Mouse (Mus musculus) heart, embryonic 10.5 days (tissue): ENCODE measurements at regions not wholly inside any gene's neighbourhood (a gene's known extent, or its start where the extent isn't known, plus 50 kb on each side); places are given as distances from the start of the nearest gene placed in this dataset.
A peak's percentile ranks its signal among the peaks of the same experiment; 100 is the strongest.

Source experiments
- DNase-seq: peaks from one replicate; pipeline ENCODE4 v3.0.0-alpha.2; 2017; ENCODE audit warnings: low spot score
- H3K27ac ChIP-seq: fragments of 300-500 bp; sonication (generic); 2 replicates; pipeline ENCODE4 v1.5.1; 2016; ENCODE audit warnings: mild to moderate bottlenecking
- H3K27me3 ChIP-seq: fragments of 300-500 bp; sonication (generic); 2 replicates; pipeline ENCODE4 v1.6.1; 2016; ENCODE audit warnings: mild to moderate bottlenecking; ENCODE audit not compliant: poor library complexity, insufficient read depth, severe bottlenecking
- H3K36me3 ChIP-seq: fragments of 300-500 bp; sonication (generic); 2 replicates; pipeline ENCODE4 v1.6.1; 2016; ENCODE audit warnings: mild to moderate bottlenecking, moderate library complexity
- H3K4me1 ChIP-seq: fragments of 300-500 bp; sonication (generic); 2 replicates; pipeline ENCODE4 v1.6.1; 2016; ENCODE audit warnings: mild to moderate bottlenecking
- H3K4me3 ChIP-seq: fragments of 300-500 bp; sonication (generic); 2 replicates; pipeline ENCODE4 v1.5.1; 2016; ENCODE audit warnings: mild to moderate bottlenecking, moderate library complexity
- H3K9me3 ChIP-seq: fragments of 300-500 bp; sonication (generic); 2 replicates; pipeline ENCODE4 v1.6.1; 2016; ENCODE audit warnings: mild to moderate bottlenecking, moderate library complexity
- WGBS: fragments of 180-500 bp; shearing (Covaris S2); methylation state at CpG from one replicate; pipeline ENCODE4 v1.1.7; 2016; 5-methylcytosine and 5-hydroxymethylcytosine counted together

- Histone ChIP-seq H3K4me1 (peaks cover 45% of the 10 kb centered on the region), H3K27me3 (no peaks in the 10 kb centered on the region), H3K36me3 (no peaks in the 10 kb centered on the region), H3K4me3 (0 out of 2 replicates have a peak overlapping the region, but pooled peaks have one; percentile 19), H3K9me3 (no peaks in the 10 kb centered on the region), H3K27ac (peak overlapping the region; percentile 79)
- WGBS, result 15% methylated on average over 12 of the region's 12 CpGs
- no peak for DNase-seq
These were observed 231.0 kb upstream of the Mpped2 start for GRCm38 (mm10) chr2:106461973-106462637.

GRCm38 (mm10) chr2:106465055-106465454, 228.0 kb upstream of the Mpped2 start:
- WGBS, result 63% methylated on average over 3 of the region's 3 CpGs
- Histone ChIP-seq H3K27me3 (no peaks in the 10 kb centered on the region), H3K4me1 (peaks cover 40% of the 10 kb centered on the region), H3K36me3 (no peaks in the 10 kb centered on the region), H3K27ac (no peak overlapping the region), H3K9me3 (no peaks in the 10 kb centered on the region), H3K4me3 (no peak overlapping the region)
- no peak for DNase-seq

GRCm38 (mm10) chr2:106465831-106466230, 227.2 kb upstream of the Mpped2 start:
- Histone ChIP-seq H3K4me3 (no peak overlapping the region), H3K27ac (no peak overlapping the region), H3K27me3 (no peaks in the 10 kb centered on the region), H3K9me3 (no peaks in the 10 kb centered on the region), H3K4me1 (peaks cover 34% of the 10 kb centered on the region), H3K36me3 (no peaks in the 10 kb centered on the region)
- no peak for DNase-seq
- 90% methylated on average over 3 of the region's 3 CpGs for WGBS

GRCm38 (mm10) chr2:106469196-106469595, 223.9 kb upstream of the Mpped2 start:
- H3K36me3 ChIP-seq, result no peaks in the 10 kb centered on the region
- H3K4me1 ChIP-seq, result peaks cover 9% of the 10 kb centered on the region; the same call in 1 of the 2 replicates
- H3K4me3 ChIP-seq, result no peak overlapping the region
- DNase-seq, result no peak
- H3K27me3 ChIP-seq, result no peaks in the 10 kb centered on the region
- H3K9me3 ChIP-seq, result no peaks in the 10 kb centered on the region
- no peak overlapping the region for H3K27ac ChIP-seq
- WGBS, result 63% methylated on average over 2 of the region's 2 CpGs

- no peak for DNase-seq
- no peak overlapping the region for H3K4me3 ChIP-seq
- H3K27ac ChIP-seq, result no peak overlapping the region
- H3K4me1 ChIP-seq, result peaks cover 7% of the 10 kb centered on the region; the same call in 1 of the 2 replicates
- 81% methylated on average over 3 of the region's 3 CpGs for WGBS
- no peaks in the 10 kb centered on the region for H3K36me3 ChIP-seq
- no peaks in the 10 kb centered on the region for H3K9me3 ChIP-seq
- no peaks in the 10 kb centered on the region for H3K27me3 ChIP-seq
These were observed 219.6 kb upstream of the Mpped2 start for GRCm38 (mm10) chr2:106473458-106473857.

GRCm38 (mm10) chr2:106477991-106478390, 215.1 kb upstream of the Mpped2 start:
- no peaks in the 10 kb centered on the region for H3K27me3 ChIP-seq
- no peaks in the 10 kb centered on the region for H3K36me3 ChIP-seq
- 88% methylated on average over 2 of the region's 2 CpGs for WGBS
- no peaks in the 10 kb centered on the region for H3K9me3 ChIP-seq
- H3K27ac ChIP-seq, result no peak overlapping the region
- no peak for DNase-seq
- no peak overlapping the region for H3K4me3 ChIP-seq
- H3K4me1 ChIP-seq, result no peaks in the 10 kb centered on the region

GRCm38 (mm10) chr2:106487335-106488082, 205.6 kb upstream of the Mpped2 start:
- H3K36me3 ChIP-seq, result no peaks in the 10 kb centered on the region
- no peaks in the 10 kb centered on the region for H3K27me3 ChIP-seq
- no peak for DNase-seq
- no peaks in the 10 kb centered on the region for H3K9me3 ChIP-seq
- H3K4me1 ChIP-seq, result no peaks in the 10 kb centered on the region
- H3K4me3 ChIP-seq, result no peak overlapping the region
- WGBS, result 74% methylated on average over 5 of the region's 5 CpGs
- no peak overlapping the region for H3K27ac ChIP-seq

GRCm38 (mm10) chr2:106498735-106499134, 194.3 kb upstream of the Mpped2 start:
- Histone ChIP-seq H3K4me3 (no peak overlapping the region), H3K9me3 (no peaks in the 10 kb centered on the region), H3K27me3 (no peaks in the 10 kb centered on the region), H3K4me1 (peaks cover 14% of the 10 kb centered on the region), H3K27ac (no peak overlapping the region), H3K36me3 (no peaks in the 10 kb centered on the region)
- DNase-seq, result no peak

GRCm38 (mm10) chr2:106499227-106499928, 193.7 kb upstream of the Mpped2 start:
- DNase-seq, result no peak
- H3K36me3 ChIP-seq, result no peaks in the 10 kb centered on the region
- WGBS, result 72% methylated on average over 3 of the region's 3 CpGs

GRCm38 (mm10) chr2:106504933-106505420, 188.1 kb upstream of the Mpped2 start:
- Histone ChIP-seq H3K9me3 (no peaks in the 10 kb centered on the region), H3K4me3 (no peak overlapping the region), H3K36me3 (no peaks in the 10 kb centered on the region), H3K4me1 (no peaks in the 10 kb centered on the region), H3K27me3 (no peaks in the 10 kb centered on the region), H3K27ac (no peak overlapping the region)
- WGBS, result 79% methylated on average over 1 of the region's 1 CpGs
- no peak for DNase-seq

More at GRCm38 (mm10) chr2:106499227-106499928, 193.7 kb upstream of the Mpped2 start:
- no peak overlapping the region for H3K4me3 ChIP-seq
- H3K27ac ChIP-seq, result no peak overlapping the region
- H3K4me1 ChIP-seq, result peaks cover 14% of the 10 kb centered on the region
- H3K9me3 ChIP-seq, result no peaks in the 10 kb centered on the region
- no peaks in the 10 kb centered on the region for H3K27me3 ChIP-seq

GRCm38 (mm10) chr2:106511889-106512288, 181.2 kb upstream of the Mpped2 start:
- Histone ChIP-seq H3K9me3 (no peaks in the 10 kb centered on the region), H3K4me3 (no peak overlapping the region), H3K27ac (no peak overlapping the region)

GRCm38 (mm10) chr2:106512338-106513024, 180.6 kb upstream of the Mpped2 start:
- no peaks in the 10 kb centered on the region for H3K27me3 ChIP-seq
- peaks cover 5% of the 10 kb centered on the region for H3K4me1 ChIP-seq
- DNase-seq, result no peak
- WGBS, result 35% methylated on average over 14 of the region's 14 CpGs
- H3K4me3 ChIP-seq, result no peak overlapping the region
- H3K27ac ChIP-seq, result no peak overlapping the region
- no peaks in the 10 kb centered on the region for H3K9me3 ChIP-seq
- H3K36me3 ChIP-seq, result no peaks in the 10 kb centered on the region

More at GRCm38 (mm10) chr2:106511889-106512288, 181.2 kb upstream of the Mpped2 start:
- Histone ChIP-seq H3K27me3 (no peaks in the 10 kb centered on the region), H3K4me1 (peaks cover 5% of the 10 kb centered on the region), H3K36me3 (no peaks in the 10 kb centered on the region)
- 85% methylated on average over 9 of the region's 9 CpGs for WGBS
- DNase-seq, result no peak
